Comparison of ENCODE assay signal across 29 mouse cellular contexts in genomic region chr9:49214734-49215133, GRCm38 (mm10). TPM values are rescaled to one million over a fixed set of nuclear protein-coding genes. Genes with fewer than 3 reads are reported as not detected.
DNase-seq lines count a peak whose midpoint lies in the region; ATAC-seq and TF ChIP-seq lines count a peak whose summit lies in the region.
"Had no signal": no experiment of that assay in that cellular context is flagged by ENCODE, and none has a peak within 500 bp of the region (broad histone marks: within the 10 kb centered on the region; RNA-seq: fewer than 3 reads in every experiment).

No protein-coding gene starts in this region.

- no peak for TF ChIP-seq POLR2A in lung, adult 2 months (IDR thresholded peaks at IDR 0.05; ENCODE audit: borderline replicate concordance, extremely low read depth, low read depth, low read length)

- no peaks in the 10 kb centered on the region for H3K27me3 ChIP-seq in lung, embryonic 14.5 days (ENCODE audit: insufficient read depth, low read length)
- H3K27me3 ChIP-seq in limb, embryonic 11.5 days (ENCODE audit: control insufficient read depth, insufficient read depth, low read length), result no peaks in the 10 kb centered on the region
- H3K27me3 ChIP-seq: heart, embryonic 15.5 days; lung, embryonic 15.5 days; midbrain, embryonic 12.5 days; stomach, embryonic 15.5 days had no signal

- no peak overlapping the region for H3K27ac ChIP-seq in lung, embryonic 14.5 days (ENCODE audit: low read depth)
- H3K27ac ChIP-seq in limb, embryonic 11.5 days (replicated peaks; ENCODE audit: low read depth, low read length), result no peak overlapping the region
- no peak overlapping the region for H3K27ac ChIP-seq in layer of hippocampus, adult 2 months
- H3K27ac ChIP-seq: gastrocnemius, adult 2 months; heart, embryonic 15.5 days; lung, embryonic 15.5 days; macrophage; midbrain, embryonic 12.5 days; stomach, embryonic 15.5 days had no signal

- no peak overlapping the region for H3K4me2 ChIP-seq in lung, embryonic 14.5 days
- no peak overlapping the region for H3K4me2 ChIP-seq in limb, embryonic 11.5 days (ENCODE audit: low read depth, severe bottlenecking)
- H3K4me2 ChIP-seq: heart, embryonic 15.5 days; liver, embryonic 11.5 days; lung, embryonic 15.5 days; midbrain, embryonic 12.5 days; stomach, embryonic 15.5 days had no signal

- peak; percentile 6 for DNase-seq in adrenal gland, postnatal 14 days
- no peak for DNase-seq in adrenal gland, adult (ENCODE audit: inconsistent age in 2 of 2, low spot score in 1 of 2)
- peak; percentile 63 for DNase-seq in lung, embryonic 14.5 days
- no peak for DNase-seq in lung, adult 2 months
- peak; percentile 2 for DNase-seq in adipocyte (ENCODE audit: low spot score)
- DNase-seq in limb, embryonic 11.5 days (ENCODE audit: low spot score), result peak; percentile 49
- no peak for DNase-seq in layer of hippocampus, adult 2 months (ENCODE audit: low spot score in 2 of 2)
- no peak for DNase-seq in frontal cortex, postnatal 14 days (ENCODE audit: low spot score in 2 of 2)
- DNase-seq: cerebellum, adult 9-10 months; gastrocnemius, adult 2 months; heart, adult 18-20 months; spleen, adult 18-20 months; thymus, adult 2 months had no signal

- no peaks in the 10 kb centered on the region for H3K36me3 ChIP-seq in lung, embryonic 14.5 days (ENCODE audit: insufficient read depth)
- H3K36me3 ChIP-seq in limb, embryonic 11.5 days (ENCODE audit: control insufficient read depth, insufficient read depth, low read length), result no peaks in the 10 kb centered on the region
- H3K36me3 ChIP-seq: heart, embryonic 15.5 days; lung, embryonic 15.5 days; midbrain, embryonic 12.5 days; stomach, embryonic 15.5 days had no signal

- H3K9ac ChIP-seq in lung, embryonic 14.5 days, result no peak overlapping the region
- no peak overlapping the region for H3K9ac ChIP-seq in limb, embryonic 11.5 days (ENCODE audit: low read length)
- H3K9ac ChIP-seq: heart, embryonic 15.5 days; lung, embryonic 15.5 days; midbrain, embryonic 12.5 days; stomach, embryonic 15.5 days had no signal

- no peak for ATAC-seq in lung, embryonic 14.5 days (ENCODE audit: insufficient read depth)
- ATAC-seq in limb, embryonic 11.5 days (ENCODE audit: insufficient number of reproducible peaks, low FRiP score, low TSS enrichment, low read depth), result no peak
- ATAC-seq: forebrain, embryonic 14.5 days; inflammation-experienced regulatory T-cells, adult 6 months had no signal

- no peak for TF ChIP-seq CTCF in lung, embryonic 14.5 days (IDR thresholded peaks at IDR 0.05; ENCODE audit: low read depth)
- no peak for TF ChIP-seq CTCF in lung, adult 2 months (IDR thresholded peaks at IDR 0.05; ENCODE audit: insufficient read depth, low read length)
- no peak for TF ChIP-seq CTCF in layer of hippocampus, adult 2 months (conservative IDR thresholded peaks at IDR 0.05)

- WGBS in lung, embryonic 14.5 days, result 26% methylated on average over 2 of the region's 2 CpGs
- 27% methylated on average over 2 of the region's 2 CpGs for WGBS in lung, adult 2 months
- 45% methylated on average over 2 of the region's 2 CpGs for WGBS in limb, embryonic 11.5 days

- no peaks in the 10 kb centered on the region for H3K4me1 ChIP-seq in lung, embryonic 14.5 days (ENCODE audit: insufficient read depth)
- H3K4me1 ChIP-seq in lung, adult 2 months (ENCODE audit: control insufficient read depth, insufficient read depth, low read length), result no peaks in the 10 kb centered on the region
- H3K4me1 ChIP-seq in limb, embryonic 11.5 days (ENCODE audit: control insufficient read depth, insufficient read depth, low read length), result 0 out of 2 replicates have a peak, but pooled peaks cover 5% of the 10 kb centered on the region
- H3K4me1 ChIP-seq: heart, embryonic 15.5 days; lung, embryonic 15.5 days; stomach, embryonic 15.5 days had no signal

- H3K4me3 ChIP-seq in lung, embryonic 14.5 days (ENCODE audit: low read depth, low read length), result no peak overlapping the region
- H3K4me3 ChIP-seq in lung, adult 2 months (replicated peaks; ENCODE audit: extremely low read depth, low read depth, low read length), result no peak overlapping the region
- no peak overlapping the region for H3K4me3 ChIP-seq in limb, embryonic 11.5 days (ENCODE audit: low read depth, low read length)
- no peak overlapping the region for H3K4me3 ChIP-seq in layer of hippocampus, adult 2 months
- H3K4me3 ChIP-seq: erythroblast, embryonic 14.5 days; gastrocnemius, adult 2 months; heart, embryonic 15.5 days; lung, embryonic 15.5 days; midbrain, embryonic 12.5 days; stomach, embryonic 15.5 days had no signal

- H3K9me3 ChIP-seq in lung, embryonic 14.5 days (ENCODE audit: low read depth, low read length), result no peaks in the 10 kb centered on the region
- no peaks in the 10 kb centered on the region for H3K9me3 ChIP-seq in limb, embryonic 11.5 days (ENCODE audit: control insufficient read depth, low read length)
- H3K9me3 ChIP-seq: heart, embryonic 15.5 days; lung, embryonic 15.5 days; midbrain, embryonic 12.5 days; stomach, embryonic 15.5 days had no signal

RNA-seq across cellular contexts. Expression of gene Gm4894, which starts 35.6 kb away (rescaled TPM):
- total RNA-seq in adrenal gland, postnatal 14 days (2021), result not detected in 2 replicates
- polyA plus RNA-seq in lung, embryonic 14.5 days (2014; fragmentation: Nextera tagmentation; extraction: Ambion mirVana), result not detected in 2 replicates
- not detected in 2 replicates for polyA plus RNA-seq in lung, adult 2 months (2012; rRNA removed)
- not detected in 2 replicates for polyA plus RNA-seq in limb, embryonic 11.5 days (2014; fragmentation: Nextera tagmentation; extraction: Ambion mirVana)
- total RNA-seq in layer of hippocampus, adult 2 months (2021), result not detected
- total RNA-seq: adrenal gland, postnatal 4 days; gastrocnemius, adult 2 months; heart, adult 18-20 months; layer of hippocampus, postnatal 25 days; left cerebral cortex, postnatal 25 days; neutrophil, adult 5-6 weeks had no signal
- polyA plus RNA-seq: cortical plate, adult 2 months; erythroblast, embryonic 14.5 days; forebrain, embryonic 14.5 days; heart, embryonic 15.5 days; hindbrain, embryonic 11.5 days; inflammation-experienced regulatory T-cells, adult 6 months; kidney, embryonic 16.5 days; liver, embryonic 11.5 days; lung, embryonic 15.5 days; macrophage; midbrain, embryonic 12.5 days; stomach, embryonic 15.5 days had no signal

Comparison
In these comparisons a context has a peak if more than half of its experiments do, and no peak if none do; other contexts are left out.
1. DNase-seq: peak in adrenal gland, postnatal 14 days (single experiment), lung, embryonic 14.5 days (single experiment), adipocyte (single experiment) and limb, embryonic 11.5 days (single experiment); none in adrenal gland, adult (0 of 2), lung, adult 2 months (single experiment), layer of hippocampus, adult 2 months (0 of 2) and frontal cortex, postnatal 14 days (0 of 2).